Mouse (Mus musculus): Measurements from ENCODE around the gene Capns1.

DNA sequence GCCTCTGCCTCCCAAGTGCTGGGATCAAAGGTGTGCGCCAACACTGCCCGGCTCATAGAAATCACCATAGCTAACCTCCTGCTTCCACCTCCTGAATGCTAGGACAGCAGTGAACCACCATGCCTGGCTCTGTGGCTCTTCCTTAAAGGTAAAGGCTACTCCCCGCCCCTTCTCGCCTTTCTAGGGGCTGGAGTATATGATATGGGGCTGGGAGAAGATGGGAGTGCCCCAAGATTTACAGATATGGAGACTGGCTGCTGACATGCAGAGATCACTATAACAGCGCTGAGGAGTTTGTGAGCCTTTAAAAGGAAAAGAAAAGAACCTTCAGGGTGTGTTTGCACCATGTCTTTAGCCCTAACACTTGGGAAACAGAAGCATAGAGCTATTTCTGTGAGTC, 23.6 kb upstream of the Capns1 start:
- TF ChIP-seq CTCF (conservative IDR thresholded peaks at IDR 0.05; ENCODE audit: insufficient read depth, insufficient read length, low read depth, low read length), result no peak
- no peak for TF ChIP-seq POLR2A (IDR thresholded peaks at IDR 0.05; ENCODE audit: low read depth, low read length)

Data from kidney, adult 2 months (tissue).